Mouse (Mus musculus) limb, embryonic 13.5 days (tissue): ENCODE data around the gene Chrnb2. TPM values are rescaled to one million over a fixed set of nuclear protein-coding genes. Genes with fewer than 3 reads are reported as not detected.

ENCODE experiments used
- ATAC-seq: fragments of 200-750 bp; cut with Nextera tagmentation; 2 replicates; pipeline ENCODE4 v1.8.0; 2017; ENCODE audit warnings: low read depth, moderate number of reproducible peaks, moderate TSS enrichment; ENCODE audit not compliant: low FRiP score
- H3K27ac ChIP-seq: fragments of 300-500 bp; sonication (generic); 2 replicates; pipeline ENCODE4 v1.5.1; 2015; ENCODE audit warnings: inconsistent platforms, mild to moderate bottlenecking, moderate library complexity
- H3K27me3 ChIP-seq: fragments of 300-500 bp; sonication (generic); 2 replicates; pipeline ENCODE4 v1.6.1; 2015; ENCODE audit warnings: mild to moderate bottlenecking, inconsistent platforms
- H3K36me3 ChIP-seq: fragments of 300-500 bp; sonication (generic); 2 replicates; pipeline ENCODE4 v1.6.1; 2015; ENCODE audit warnings: inconsistent platforms, mild to moderate bottlenecking, moderate library complexity
- H3K4me1 ChIP-seq: fragments of 300-500 bp; sonication (generic); 2 replicates; pipeline ENCODE4 v1.6.1; 2015; ENCODE audit warnings: inconsistent platforms
- H3K4me2 ChIP-seq: fragments of 300-500 bp; sonication (generic); replicated peaks from 2 replicates; pipeline ENCODE4 v1.6.1; 2015; ENCODE audit warnings: inconsistent platforms, mild to moderate bottlenecking, moderate library complexity
- H3K4me3 ChIP-seq: fragments of 300-500 bp; sonication (generic); 2 replicates; pipeline ENCODE4 v1.5.1; 2015; ENCODE audit warnings: moderate library complexity, mild to moderate bottlenecking, inconsistent platforms
- H3K9ac ChIP-seq: fragments of 300-500 bp; sonication (generic); 2 replicates; pipeline ENCODE4 v1.6.1; 2015; ENCODE audit warnings: mild to moderate bottlenecking, inconsistent platforms
- H3K9me3 ChIP-seq: fragments of 300-500 bp; sonication (generic); 2 replicates; pipeline ENCODE4 v1.6.1; 2016; ENCODE audit warnings: inconsistent platforms
- WGBS: fragments of 180-500 bp; shearing (Covaris S2); methylation state at CpG from one replicate; pipeline ENCODE4 v1.1.7; 2015; 5-methylcytosine and 5-hydroxymethylcytosine counted together
- polyA plus RNA-seq: library from polyadenylated mRNA; unstranded; fragments of >200 nt; fragmentation: Nextera tagmentation; extraction: Ambion mirVana; gene quantifications from 2 replicates; pipeline ENCODE4 v1.2.1, GENCODE M21; 2015

The Chrnb2 gene
- polyA plus RNA-seq, 1 experiment from 2014 or later, result 0.43 TPM

- H3K4me3 ChIP-seq, result peak overlapping the region; percentile 69
- peaks cover 15% of the 10 kb centered on the region for H3K4me1 ChIP-seq
- peaks cover 11% of the 10 kb centered on the region for H3K36me3 ChIP-seq
- 2% methylated on average over 32 of the region's 32 CpGs for WGBS
- H3K27ac ChIP-seq, result peak overlapping the region; percentile 40; the same call in 1 of the 2 replicates
- H3K27me3 ChIP-seq, result no peaks in the 10 kb centered on the region
- no peaks in the 10 kb centered on the region for H3K9me3 ChIP-seq
- H3K4me2 ChIP-seq, result peak overlapping the region; percentile 87
- peak overlapping the region; percentile 75 for H3K9ac ChIP-seq
- ATAC-seq, result peak; percentile 92
These were observed 33.8 kb downstream of the Chrnb2 start for GRCm38 (mm10) chr3:89730350-89731331.

- peaks cover 15% of the 10 kb centered on the region for H3K4me1 ChIP-seq
- no peaks in the 10 kb centered on the region for H3K9me3 ChIP-seq
- no peak overlapping the region for H3K27ac ChIP-seq
- no peak for ATAC-seq
- no peaks in the 10 kb centered on the region for H3K36me3 ChIP-seq
- no peak overlapping the region for H3K9ac ChIP-seq
- 88% methylated on average over 2 of the region's 2 CpGs for WGBS
- no peak overlapping the region for H3K4me3 ChIP-seq
- no peaks in the 10 kb centered on the region for H3K27me3 ChIP-seq
- H3K4me2 ChIP-seq, result no peak overlapping the region
These were observed 35.6 kb downstream of the Chrnb2 start for GRCm38 (mm10) chr3:89728848-89729247.

GRCm38 (mm10) chr3:89727028-89727427 lies 37.4 kb downstream of the Chrnb2 start:
- H3K9me3 ChIP-seq, result no peaks in the 10 kb centered on the region
- WGBS, result 21% methylated on average over 4 of the region's 4 CpGs
- H3K36me3 ChIP-seq, result no peaks in the 10 kb centered on the region
- ATAC-seq, result no peak
- H3K4me1 ChIP-seq, result peaks cover 15% of the 10 kb centered on the region
- no peak overlapping the region for H3K4me3 ChIP-seq
- H3K9ac ChIP-seq, result no peak overlapping the region
- no peaks in the 10 kb centered on the region for H3K27me3 ChIP-seq
- no peak overlapping the region for H3K27ac ChIP-seq
- no peak overlapping the region for H3K4me2 ChIP-seq

- Histone ChIP-seq H3K4me1 (no peaks in the 10 kb centered on the region), H3K9me3 (no peaks in the 10 kb centered on the region), H3K27ac (no peak overlapping the region), H3K27me3 (no peaks in the 10 kb centered on the region), H3K4me3 (no peak overlapping the region), H3K36me3 (no peaks in the 10 kb centered on the region), H3K9ac (no peak overlapping the region), H3K4me2 (no peak overlapping the region)
- no peak for ATAC-seq
- 82% methylated on average over 7 of the region's 7 CpGs for WGBS
These were observed 40.9 kb downstream of the Chrnb2 start for GRCm38 (mm10) chr3:89723400-89724084.

GRCm38 (mm10) chr3:89722032-89722431 lies 42.4 kb downstream of the Chrnb2 start:
- Histone ChIP-seq H3K4me1 (no peaks in the 10 kb centered on the region), H3K9me3 (no peaks in the 10 kb centered on the region), H3K27me3 (no peaks in the 10 kb centered on the region), H3K4me3 (no peak overlapping the region), H3K4me2 (no peak overlapping the region), H3K36me3 (no peaks in the 10 kb centered on the region), H3K9ac (no peak overlapping the region), H3K27ac (no peak overlapping the region)
- no peak for ATAC-seq

GRCm38 (mm10) chr3:89715967-89716256 lies 48.5 kb downstream of the Chrnb2 start:
- Histone ChIP-seq H3K27me3 (no peaks in the 10 kb centered on the region), H3K4me1 (peaks cover 10% of the 10 kb centered on the region), H3K4me2 (peak overlapping the region; percentile 90), H3K9me3 (no peaks in the 10 kb centered on the region), H3K9ac (peak overlapping the region; percentile 94), H3K36me3 (no peaks in the 10 kb centered on the region), H3K4me3 (peak overlapping the region; percentile 95), H3K27ac (no peak overlapping the region)
- no peak for ATAC-seq
- WGBS, result 54% methylated on average over 6 of the region's 6 CpGs

GRCm38 (mm10) chr3:89715207-89715966 lies 49.0 kb downstream of the Chrnb2 start:
- Histone ChIP-seq H3K4me1 (peaks cover 10% of the 10 kb centered on the region), H3K27ac (peak overlapping the region; percentile 65), H3K4me2 (peak overlapping the region; percentile 90), H3K9me3 (no peaks in the 10 kb centered on the region), H3K36me3 (no peaks in the 10 kb centered on the region), H3K27me3 (no peaks in the 10 kb centered on the region), H3K4me3 (peak overlapping the region; percentile 95), H3K9ac (peak overlapping the region; percentile 94)
- WGBS, result 3% methylated on average over 50 of the region's 59 CpGs
- ATAC-seq, result peak; percentile 83

- H3K4me1 ChIP-seq, result peaks cover 10% of the 10 kb centered on the region
- no peaks in the 10 kb centered on the region for H3K36me3 ChIP-seq
- H3K27ac ChIP-seq, result peak within 1 kb of the TSS; percentile 65
- no peaks in the 10 kb centered on the region for H3K9me3 ChIP-seq
- 6% methylated on average over 28 of the region's 28 CpGs for WGBS
- peak within 1 kb of the TSS; percentile 90 for H3K4me2 ChIP-seq
- peak; percentile 87 for ATAC-seq
- no peaks in the 10 kb centered on the region for H3K27me3 ChIP-seq
- peak within 1 kb of the TSS; percentile 95 for H3K4me3 ChIP-seq
- H3K9ac ChIP-seq, result peak within 1 kb of the TSS; percentile 94
These were observed 49.8 kb downstream of the Chrnb2 start, which contains the start of gene Adar for GRCm38 (mm10) chr3:89714359-89715206. Gene Adar (plus strand): TSS chr3:89715022.

GRCm38 (mm10) chr3:89704064-89704463 lies 60.4 kb downstream of the Chrnb2 start:
- H3K9me3 ChIP-seq, result no peaks in the 10 kb centered on the region
- WGBS, result 78% methylated on average over 6 of the region's 6 CpGs
- H3K4me1 ChIP-seq, result no peaks in the 10 kb centered on the region
- no peak overlapping the region for H3K4me2 ChIP-seq
- ATAC-seq, result no peak
- H3K9ac ChIP-seq, result no peak overlapping the region
- no peaks in the 10 kb centered on the region for H3K36me3 ChIP-seq
- no peak overlapping the region for H3K4me3 ChIP-seq
- no peaks in the 10 kb centered on the region for H3K27me3 ChIP-seq
- no peak overlapping the region for H3K27ac ChIP-seq

GRCm38 (mm10) chr3:89703596-89703995 lies 60.8 kb downstream of the Chrnb2 start:
- 38% methylated on average over 3 of the region's 3 CpGs for WGBS
- no peak for ATAC-seq

GRCm38 (mm10) chr3:89700461-89700860 lies 64.0 kb downstream of the Chrnb2 start:
- Histone ChIP-seq H3K4me1 (no peaks in the 10 kb centered on the region), H3K9ac (no peak overlapping the region), H3K27me3 (no peaks in the 10 kb centered on the region), H3K27ac (no peak overlapping the region), H3K4me2 (no peak overlapping the region), H3K4me3 (no peak overlapping the region), H3K36me3 (no peaks in the 10 kb centered on the region), H3K9me3 (no peaks in the 10 kb centered on the region)
- ATAC-seq, result no peak
- WGBS, result 30% methylated on average over 11 of the region's 11 CpGs

More at GRCm38 (mm10) chr3:89703596-89703995, 60.8 kb downstream of the Chrnb2 start:
- Histone ChIP-seq H3K27me3 (no peaks in the 10 kb centered on the region), H3K27ac (no peak overlapping the region), H3K9me3 (no peaks in the 10 kb centered on the region), H3K4me1 (no peaks in the 10 kb centered on the region), H3K36me3 (no peaks in the 10 kb centered on the region), H3K4me3 (no peak overlapping the region), H3K4me2 (no peak overlapping the region), H3K9ac (peak overlapping the region; percentile 4; the same call in 1 of the 2 replicates)
